Mouse (Mus musculus) embryonic facial prominence, embryonic 10.5 days (tissue): ENCODE results near the gene Dzank1. TPM values are rescaled to one million over a fixed set of nuclear protein-coding genes. Genes with fewer than 3 reads are reported as not detected.

ENCODE experiments used
- DNase-seq: peaks from one replicate; pipeline ENCODE4 v3.0.0-alpha.2; 2017; ENCODE audit warnings: low spot score
- H3K27ac ChIP-seq: fragments of 300-500 bp; sonication (generic); replicated peaks from 2 replicates; pipeline ENCODE4 v1.5.1; 2016; ENCODE audit warnings: mild to moderate bottlenecking
- H3K27me3 ChIP-seq: fragments of 300-500 bp; sonication (generic); replicated peaks from 2 replicates; pipeline ENCODE4 v1.6.1; 2016; ENCODE audit warnings: low read depth, mild to moderate bottlenecking; ENCODE audit not compliant: poor library complexity, severe bottlenecking
- H3K36me3 ChIP-seq: fragments of 300-500 bp; sonication (generic); replicated peaks from 2 replicates; pipeline ENCODE4 v1.6.1; 2016; ENCODE audit warnings: mild to moderate bottlenecking, moderate library complexity
- H3K4me1 ChIP-seq: fragments of 300-500 bp; sonication (generic); 2 replicates; pipeline ENCODE4 v1.6.1; 2016
- H3K4me3 ChIP-seq: fragments of 300-500 bp; sonication (generic); 2 replicates; pipeline ENCODE4 v1.5.1; 2016; ENCODE audit warnings: mild to moderate bottlenecking, moderate library complexity
- H3K9me3 ChIP-seq: fragments of 300-500 bp; sonication (generic); 2 replicates; pipeline ENCODE4 v1.6.1; 2016; ENCODE audit warnings: mild to moderate bottlenecking
- WGBS: fragments of 180-500 bp; shearing (Covaris S2); methylation state at CpG from one replicate; pipeline ENCODE4 v1.1.7; 2016; 5-methylcytosine and 5-hydroxymethylcytosine counted together
- polyA plus RNA-seq: library from polyadenylated mRNA; unstranded; fragments of >200 nt; fragmentation: Nextera tagmentation; extraction: Ambion mirVana; gene quantifications from 2 replicates; pipeline ENCODE4 v1.2.1, GENCODE M21; 2016

The Dzank1 gene
- polyA plus RNA-seq, 1 experiment from 2014 or later, result 1.5 TPM

DNA sequence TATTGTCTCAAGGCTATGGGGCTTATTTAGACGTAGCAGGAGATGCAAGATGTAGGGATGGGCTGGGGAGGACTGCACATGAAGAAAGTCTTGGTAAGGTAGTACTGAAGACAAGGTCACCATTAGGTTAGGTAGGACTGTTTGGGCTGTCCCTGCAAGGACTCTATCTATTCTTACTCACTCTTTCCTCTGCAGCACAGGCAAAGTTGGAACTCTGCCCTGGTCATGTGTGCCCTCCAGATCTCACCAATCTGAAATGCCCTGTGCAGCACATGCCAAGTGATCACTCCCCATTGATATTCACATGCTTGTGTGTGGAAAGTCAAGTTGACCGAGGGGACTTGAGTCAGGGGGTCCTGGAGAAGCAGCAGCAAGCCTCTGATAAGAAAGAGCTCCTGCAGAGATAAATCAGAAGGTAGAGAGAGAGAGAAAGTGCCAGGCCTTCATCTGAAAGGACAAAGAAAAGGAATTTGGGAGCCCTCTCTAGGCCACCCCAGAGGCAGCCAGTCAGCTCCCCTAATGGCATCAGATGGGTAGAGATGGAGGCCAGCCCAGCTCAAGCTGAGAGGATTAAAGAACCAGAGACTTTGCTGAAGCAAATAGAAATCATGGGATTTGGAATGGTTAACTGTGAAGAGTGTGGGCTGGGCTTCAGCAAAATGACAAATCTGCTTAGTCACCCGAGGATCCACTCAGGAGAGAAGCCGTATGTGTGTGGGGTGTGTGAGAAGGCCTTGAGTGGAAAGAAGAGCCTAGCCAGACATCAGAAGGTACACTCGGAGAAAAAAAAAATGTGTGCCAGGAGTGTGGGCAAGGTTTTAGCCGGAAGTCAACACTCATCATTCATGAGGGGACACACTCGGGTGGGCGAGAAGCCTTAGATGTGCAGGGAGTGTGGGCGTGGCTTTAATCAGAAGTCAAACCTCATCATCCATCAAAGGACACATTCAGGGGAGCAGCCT, 62.1 kb downstream of the Dzank1 start:
- 81% methylated on average over 9 of the region's 9 CpGs for WGBS
- Histone ChIP-seq H3K27me3 (no peaks in the 10 kb centered on the region), H3K4me1 (no peaks in the 10 kb centered on the region), H3K36me3 (no peaks in the 10 kb centered on the region), H3K4me3 (no peak overlapping the region), H3K9me3 (no peaks in the 10 kb centered on the region), H3K27ac (no peak overlapping the region)
- DNase-seq, result no peak

DNA sequence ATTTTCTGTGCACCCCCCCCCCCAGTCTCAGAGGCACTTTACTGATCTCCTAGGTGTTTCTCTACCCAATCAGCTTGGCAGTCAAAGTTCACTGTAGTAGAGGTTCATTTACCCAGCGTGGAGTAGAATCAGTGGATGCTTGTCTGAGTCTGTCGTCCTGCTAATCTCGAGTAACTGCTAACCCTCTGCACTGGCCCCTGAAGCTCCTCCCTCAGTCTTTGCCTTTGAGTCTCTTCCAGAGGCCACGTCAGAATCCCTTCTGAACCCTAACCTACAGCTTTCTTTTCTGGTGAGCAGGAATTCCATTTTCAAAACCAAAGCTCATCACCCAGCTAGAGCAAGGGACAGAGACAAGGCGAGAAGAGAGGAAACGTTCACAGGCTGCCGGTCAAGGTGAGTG, 63.0 kb downstream of the Dzank1 start:
- 69% methylated on average over 7 of the region's 7 CpGs for WGBS
- H3K4me3 ChIP-seq, result no peak overlapping the region
- no peak for DNase-seq
- H3K27me3 ChIP-seq, result no peaks in the 10 kb centered on the region
- no peaks in the 10 kb centered on the region for H3K9me3 ChIP-seq
- H3K27ac ChIP-seq, result no peak overlapping the region
- no peaks in the 10 kb centered on the region for H3K36me3 ChIP-seq
- peaks cover 7% of the 10 kb centered on the region for H3K4me1 ChIP-seq

DNA sequence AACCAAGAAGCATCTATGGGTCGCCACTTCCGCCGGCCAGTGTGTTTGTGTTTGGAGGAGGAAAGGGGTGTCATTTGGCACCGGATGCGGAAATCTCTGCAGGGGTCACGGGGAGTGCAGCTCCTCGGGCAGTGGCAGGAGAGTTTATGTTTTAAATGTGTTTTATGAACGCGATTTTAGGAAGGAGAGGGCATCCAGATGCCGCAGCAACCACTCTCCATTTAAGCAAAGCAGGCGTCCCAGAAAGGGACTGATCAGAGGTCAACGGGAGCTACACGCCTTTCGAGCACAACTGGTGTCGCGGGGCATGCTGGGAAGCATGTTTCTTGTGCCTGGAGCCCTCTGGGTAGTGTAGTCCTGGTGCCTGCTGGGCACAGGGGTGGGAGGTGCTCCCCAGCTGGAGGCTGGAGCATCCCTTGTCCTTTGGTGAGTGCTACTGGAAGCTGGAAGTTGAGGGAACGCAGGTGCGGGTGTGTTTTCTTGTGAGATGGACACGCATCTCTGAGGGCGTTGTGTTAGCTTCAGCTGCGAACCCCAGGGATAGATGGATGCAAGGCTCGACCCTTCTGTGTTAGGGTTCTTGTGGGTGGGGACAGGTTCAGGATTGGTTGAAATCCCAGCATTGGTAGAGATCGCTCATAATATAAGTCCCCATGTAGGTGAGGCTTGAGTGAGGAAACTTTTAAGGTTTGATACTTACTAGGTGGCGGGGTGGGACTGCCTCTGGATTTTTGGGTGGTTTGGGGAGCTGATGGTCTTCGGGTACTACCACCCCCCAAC, 68.0 kb downstream of the Dzank1 start:
- 7% methylated on average over 25 of the region's 25 CpGs for WGBS
- Histone ChIP-seq H3K4me3 (peak overlapping the region; percentile 59), H3K27ac (peak overlapping the region; percentile 84), H3K27me3 (peaks cover 6% of the 10 kb centered on the region; the same call in 1 of the 2 replicates), H3K4me1 (peaks cover 13% of the 10 kb centered on the region), H3K36me3 (no peaks in the 10 kb centered on the region), H3K9me3 (no peaks in the 10 kb centered on the region)
- DNase-seq, result peak; percentile 87

DNA sequence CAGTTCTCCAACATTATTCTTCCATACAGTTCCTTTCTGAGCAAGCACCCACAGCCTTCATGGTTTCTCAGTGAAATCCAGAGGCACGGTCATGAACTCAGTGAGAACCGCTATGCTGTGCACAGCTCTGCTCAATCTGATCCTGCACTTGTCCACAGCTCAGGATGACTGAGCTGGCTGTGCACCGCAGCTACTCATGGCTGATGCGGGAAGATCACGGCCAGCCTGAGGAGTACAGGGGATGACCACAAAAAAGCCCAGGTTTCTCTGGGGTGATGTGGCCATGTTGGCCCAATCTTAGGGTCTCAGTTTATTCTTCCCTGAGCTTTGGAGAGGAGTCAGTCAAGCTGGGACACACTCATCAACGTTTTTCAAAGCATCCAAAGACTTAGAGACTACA, 68.9 kb downstream of the Dzank1 start:
- Histone ChIP-seq H3K27ac (peak overlapping the region; percentile 84; the same call in 1 of the 2 replicates), H3K4me3 (peak overlapping the region; percentile 59)
- 74% methylated on average over 6 of the region's 6 CpGs for WGBS

DNA sequence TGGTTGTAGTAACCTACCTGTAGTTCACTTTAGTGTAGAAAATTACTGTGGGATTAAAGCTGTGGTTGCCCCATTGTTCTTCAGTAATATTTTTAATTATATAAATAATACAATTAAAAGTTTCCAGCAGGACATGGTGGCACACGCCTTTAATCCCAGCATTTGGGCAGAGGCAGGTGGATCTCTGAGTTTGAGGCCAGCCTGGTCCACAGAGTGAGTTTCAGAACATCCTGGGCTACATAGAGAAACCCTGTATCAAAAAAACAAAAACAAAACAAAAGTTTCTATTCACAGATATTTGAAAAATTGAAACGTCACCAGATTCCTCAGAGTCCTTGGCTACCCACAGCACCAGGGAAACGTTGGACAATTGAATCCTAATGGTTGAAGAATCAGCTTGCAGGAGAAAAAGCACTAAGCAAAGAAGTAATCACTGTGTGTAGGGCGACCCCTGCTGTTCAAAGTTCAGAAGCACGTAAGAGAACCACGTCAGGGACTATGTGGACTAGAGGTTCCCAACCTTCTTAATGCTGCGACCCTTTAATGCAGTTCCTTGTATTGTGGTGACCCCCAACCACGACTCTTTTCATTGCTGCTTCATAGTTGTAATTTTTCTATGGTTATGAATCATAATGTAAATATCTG, 74.7 kb downstream of the Dzank1 start:
- no peaks in the 10 kb centered on the region for H3K9me3 ChIP-seq
- 16% methylated on average over 8 of the region's 8 CpGs for WGBS
- DNase-seq, result peak; percentile 77
- H3K27me3 ChIP-seq, result peaks cover 10% of the 10 kb centered on the region
- H3K27ac ChIP-seq, result no peak overlapping the region
- no peak overlapping the region for H3K4me3 ChIP-seq
- no peaks in the 10 kb centered on the region for H3K4me1 ChIP-seq
- no peaks in the 10 kb centered on the region for H3K36me3 ChIP-seq

More for the DNA sequence above, 68.9 kb downstream of the Dzank1 start:
- Histone ChIP-seq H3K27me3 (peaks cover 10% of the 10 kb centered on the region), H3K36me3 (no peaks in the 10 kb centered on the region), H3K9me3 (no peaks in the 10 kb centered on the region), H3K4me1 (peaks cover 13% of the 10 kb centered on the region)
- no peak for DNase-seq

DNA sequence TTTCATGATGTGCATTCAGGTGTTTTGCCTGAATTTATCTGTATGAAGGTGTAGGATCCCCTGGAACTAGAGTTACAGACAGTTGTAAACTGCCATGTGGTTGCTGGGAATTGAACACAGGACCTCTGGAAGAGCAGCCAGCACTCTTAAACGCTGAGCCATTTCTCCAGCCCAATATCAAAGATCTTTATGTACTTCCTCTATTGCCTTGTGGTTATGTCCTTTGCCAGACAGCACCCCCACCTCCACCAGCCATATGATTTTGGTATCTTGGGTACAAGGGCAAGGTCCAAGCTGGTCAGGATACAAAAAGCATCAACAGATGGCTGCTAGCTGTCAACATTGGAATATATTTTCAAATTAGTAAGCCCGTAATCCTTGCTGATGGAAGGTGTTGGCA, 76.8 kb downstream of the Dzank1 start:
- no peaks in the 10 kb centered on the region for H3K36me3 ChIP-seq
- no peaks in the 10 kb centered on the region for H3K4me1 ChIP-seq
- WGBS, result 82% methylated on average over 2 of the region's 2 CpGs
- no peak for DNase-seq
- H3K4me3 ChIP-seq, result no peak overlapping the region
- no peaks in the 10 kb centered on the region for H3K9me3 ChIP-seq
- no peak overlapping the region for H3K27ac ChIP-seq
- peaks cover 10% of the 10 kb centered on the region for H3K27me3 ChIP-seq

DNA sequence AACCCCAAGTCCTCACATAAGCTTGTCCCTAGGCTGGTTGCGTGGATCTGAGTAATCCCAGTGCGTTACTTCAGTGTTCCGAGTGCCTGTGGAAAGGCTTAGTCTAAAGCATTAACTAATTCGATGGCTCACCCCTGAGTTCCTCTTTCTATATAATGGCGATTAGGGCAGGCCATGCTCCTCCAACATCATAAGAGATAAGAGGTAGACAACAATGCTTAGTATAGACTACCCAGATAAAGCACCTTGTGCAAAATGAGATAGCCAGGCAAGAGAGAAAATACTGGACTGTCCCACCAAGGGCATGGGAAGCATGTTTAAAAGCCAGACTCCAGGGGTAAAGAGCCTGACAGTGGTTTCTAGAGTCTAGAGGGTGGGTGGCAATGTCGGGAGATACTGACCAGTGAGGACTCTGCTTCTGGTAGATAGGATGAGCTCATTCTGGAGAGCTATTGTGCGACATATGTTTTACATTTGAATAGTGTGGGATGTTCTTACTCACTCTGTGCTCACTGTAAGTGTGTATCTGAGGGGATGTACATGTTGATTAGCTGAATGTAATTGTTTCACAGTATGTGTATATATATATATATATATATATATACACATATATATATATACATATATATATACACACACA, 80.7 kb downstream of the Dzank1 start:
- DNase-seq, result no peak
- Histone ChIP-seq H3K4me1 (no peaks in the 10 kb centered on the region), H3K36me3 (no peaks in the 10 kb centered on the region), H3K27ac (no peak overlapping the region), H3K9me3 (no peaks in the 10 kb centered on the region), H3K4me3 (no peak overlapping the region), H3K27me3 (no peaks in the 10 kb centered on the region)
- WGBS, result 87% methylated on average over 7 of the region's 7 CpGs

DNA sequence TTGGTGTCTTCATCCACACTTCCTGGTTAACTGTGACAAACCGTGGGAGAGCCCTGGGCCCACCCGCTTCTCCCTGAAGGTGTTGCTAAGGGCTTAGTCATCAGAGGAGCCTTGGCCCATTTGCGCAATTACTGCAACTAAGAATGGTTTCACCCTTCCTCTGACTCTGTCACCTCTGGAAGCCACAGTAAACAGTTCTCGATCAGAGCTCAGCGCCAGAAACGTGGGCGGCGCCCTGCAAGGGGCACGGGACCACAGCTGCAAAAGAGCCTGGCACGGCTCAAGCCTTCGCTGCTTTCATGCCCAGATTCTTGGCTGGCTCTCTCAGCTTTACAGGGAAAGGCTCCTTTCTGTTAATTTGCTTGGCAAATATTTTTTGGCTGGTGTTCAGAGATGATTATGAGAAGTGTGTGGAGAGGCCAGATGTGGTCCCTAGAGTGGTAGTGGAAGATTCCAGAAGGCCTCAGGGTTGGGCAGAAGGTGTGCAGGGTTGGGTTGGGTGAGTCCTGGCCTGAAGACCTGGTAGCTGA, 85.8 kb downstream of the Dzank1 start:
- H3K9me3 ChIP-seq, result no peaks in the 10 kb centered on the region
- no peak for DNase-seq
- 91% methylated on average over 11 of the region's 11 CpGs for WGBS
- no peaks in the 10 kb centered on the region for H3K36me3 ChIP-seq
- H3K4me1 ChIP-seq, result no peaks in the 10 kb centered on the region
- H3K4me3 ChIP-seq, result no peak overlapping the region
- no peak overlapping the region for H3K27ac ChIP-seq
- H3K27me3 ChIP-seq, result no peaks in the 10 kb centered on the region

DNA sequence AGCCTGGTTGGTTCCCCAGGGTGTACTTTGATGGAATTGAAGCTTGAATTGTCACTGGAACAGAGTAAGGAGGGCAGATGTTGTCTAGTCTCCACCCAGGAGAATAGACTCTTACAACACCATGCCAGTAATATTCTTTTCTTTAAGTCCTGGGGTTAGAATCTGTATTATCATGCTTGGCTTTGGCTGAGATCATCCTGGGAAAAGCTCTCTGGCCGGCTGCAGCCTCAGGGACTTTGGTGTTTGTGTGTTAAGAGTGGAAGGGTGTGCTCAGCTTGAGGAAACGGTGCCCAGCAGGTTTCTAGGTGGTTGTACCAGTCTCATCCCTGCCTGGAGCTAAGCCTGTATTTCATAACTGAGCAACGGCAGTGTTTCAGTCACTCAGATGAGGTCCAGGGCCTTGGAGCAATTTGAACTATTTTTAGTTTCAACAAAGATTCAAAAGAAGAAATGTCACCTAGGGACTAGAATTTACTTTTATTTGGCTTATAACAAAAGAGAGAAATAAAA, 88.0 kb downstream of the Dzank1 start:
- H3K4me3 ChIP-seq, result no peak overlapping the region

DNA sequence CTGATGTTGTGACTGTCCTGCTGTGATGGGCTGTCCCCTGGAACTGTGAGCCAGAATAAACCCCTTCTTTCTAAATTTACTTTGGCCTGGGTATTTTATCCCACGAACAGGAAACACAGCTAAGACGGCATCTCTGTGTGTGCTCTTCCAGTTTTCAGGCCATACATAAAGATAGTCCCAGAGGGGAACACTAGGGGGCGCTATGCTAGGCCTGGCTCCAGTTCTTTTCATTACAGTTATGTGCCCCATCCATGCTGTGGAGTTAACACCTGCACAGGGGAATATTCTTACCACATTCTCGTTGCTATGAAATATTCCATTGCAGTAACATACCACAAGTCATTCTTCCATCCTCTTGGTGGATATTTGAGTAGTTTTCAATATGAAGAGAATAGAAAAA, 88.8 kb downstream of the Dzank1 start:
- Histone ChIP-seq H3K27ac (no peak overlapping the region), H3K9me3 (no peaks in the 10 kb centered on the region), H3K27me3 (no peaks in the 10 kb centered on the region), H3K36me3 (no peaks in the 10 kb centered on the region), H3K4me1 (no peaks in the 10 kb centered on the region), H3K4me3 (no peak overlapping the region)
- 61% methylated on average over 4 of the region's 4 CpGs for WGBS
- no peak for DNase-seq

More for the DNA sequence above, 88.0 kb downstream of the Dzank1 start:
- no peaks in the 10 kb centered on the region for H3K36me3 ChIP-seq
- no peak overlapping the region for H3K27ac ChIP-seq
- H3K9me3 ChIP-seq, result no peaks in the 10 kb centered on the region
- H3K4me1 ChIP-seq, result no peaks in the 10 kb centered on the region
- 78% methylated on average over 3 of the region's 3 CpGs for WGBS
- no peaks in the 10 kb centered on the region for H3K27me3 ChIP-seq
- no peak for DNase-seq

DNA sequence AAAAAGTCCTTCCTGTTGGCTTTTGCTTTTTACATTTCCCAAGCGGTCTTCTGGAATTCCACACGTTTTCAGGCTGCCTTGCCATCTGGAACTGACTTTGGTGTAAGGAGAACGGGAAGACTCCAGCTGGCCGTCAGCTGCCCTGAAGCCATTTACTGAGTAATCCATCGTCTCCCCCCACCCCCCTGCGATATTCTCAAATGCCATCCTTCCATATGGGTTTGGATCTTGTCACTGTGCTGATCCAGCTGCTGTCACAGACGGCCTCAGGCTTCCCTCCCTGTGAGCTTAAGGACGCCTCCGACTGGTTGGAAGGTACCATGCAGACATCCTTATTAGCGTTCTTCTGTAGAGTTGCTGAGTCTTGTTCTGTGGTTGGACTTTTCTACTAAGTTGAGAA, 91.5 kb downstream of the Dzank1 start:
- Histone ChIP-seq H3K4me3 (no peak overlapping the region), H3K36me3 (no peaks in the 10 kb centered on the region), H3K27me3 (no peaks in the 10 kb centered on the region), H3K4me1 (no peaks in the 10 kb centered on the region), H3K27ac (no peak overlapping the region), H3K9me3 (no peaks in the 10 kb centered on the region)
- DNase-seq, result no peak
- 74% methylated on average over 10 of the region's 10 CpGs for WGBS
